Mouse (Mus musculus): ENCODE results near the gene Slc16a5. TPM values are rescaled to one million over a fixed set of nuclear protein-coding genes. Genes with fewer than 3 reads are reported as not detected.

The Slc16a5 gene
- polyA plus RNA-seq, 1 experiment from 2014 or later: 0.26 TPM

GRCm38 (mm10) chr11:115437571-115438122 is 24.6 kb upstream of the Slc16a5 start:
- Histone ChIP-seq H3K9ac (ENCODE audit: low read length) (no peak overlapping the region), H3K4me3 (ENCODE audit: control insufficient read depth in 1 of 2, insufficient read depth in 1 of 2, low read depth in 1 of 2, low read length in 2 of 2) (no peak overlapping the region), H3K4me2 (ENCODE audit: low read length) (no peak overlapping the region), H3K4me1 (ENCODE audit: control insufficient read depth in 2 of 2, insufficient read depth in 2 of 2, low read length in 2 of 2) (peaks cover 6 to 12% of the 10 kb centered on the region in 2 experiments; a peak in 3 of 4 replicates), H3K9me3 (ENCODE audit: control insufficient read depth, low read length) (peaks cover 7% of the 10 kb centered on the region), H3K27ac (replicated peaks in 1 of 2; ENCODE audit: control insufficient read depth in 1 of 2, insufficient read depth in 1 of 2, low read depth in 2 of 2, low read length in 2 of 2) (no peak overlapping the region), H3K27me3 (ENCODE audit: control insufficient read depth, insufficient read depth, low read length) (no peaks in the 10 kb centered on the region), H3K36me3 (ENCODE audit: control insufficient read depth, insufficient read depth, low read length) (peaks cover 2% of the 10 kb centered on the region; the same call in 1 of the 2 replicates)
- 73% methylated on average over 5 of the region's 5 CpGs for WGBS
- ATAC-seq (ENCODE audit: insufficient number of reproducible peaks, insufficient read depth, low FRiP score, low read depth): no peak

GRCm38 (mm10) chr11:115439326-115439725 is 22.9 kb upstream of the Slc16a5 start:
- no peak overlapping the region for H3K4me3 ChIP-seq (ENCODE audit: control insufficient read depth in 1 of 2, insufficient read depth in 1 of 2, low read depth in 1 of 2, low read length in 2 of 2)
- no peak overlapping the region for H3K27ac ChIP-seq (replicated peaks in 1 of 2; ENCODE audit: control insufficient read depth in 1 of 2, insufficient read depth in 1 of 2, low read depth in 2 of 2, low read length in 2 of 2)
- H3K27me3 ChIP-seq (ENCODE audit: control insufficient read depth, insufficient read depth, low read length): no peaks in the 10 kb centered on the region
- H3K4me1 ChIP-seq (ENCODE audit: control insufficient read depth in 2 of 2, insufficient read depth in 2 of 2, low read length in 2 of 2): peaks cover 6 to 12% of the 10 kb centered on the region in 2 experiments; a peak in 3 of 4 replicates
- ATAC-seq (ENCODE audit: insufficient number of reproducible peaks, insufficient read depth, low FRiP score, low read depth): no peak
- H3K9me3 ChIP-seq (ENCODE audit: control insufficient read depth, low read length): peaks cover 7% of the 10 kb centered on the region
- WGBS: 74% methylated on average over 3 of the region's 3 CpGs
- no peak overlapping the region for H3K4me2 ChIP-seq (ENCODE audit: low read length)
- no peak overlapping the region for H3K9ac ChIP-seq (ENCODE audit: low read length)
- H3K36me3 ChIP-seq (ENCODE audit: control insufficient read depth, insufficient read depth, low read length): no peaks in the 10 kb centered on the region

- Histone ChIP-seq H3K4me1 (ENCODE audit: control insufficient read depth in 2 of 2, insufficient read depth in 2 of 2, low read length in 2 of 2) (peaks cover 6 to 12% of the 10 kb centered on the region in 2 experiments; a peak in 3 of 4 replicates), H3K9me3 (ENCODE audit: control insufficient read depth, low read length) (peaks cover 7% of the 10 kb centered on the region), H3K36me3 (ENCODE audit: control insufficient read depth, insufficient read depth, low read length) (no peaks in the 10 kb centered on the region), H3K9ac (ENCODE audit: low read length) (no peak within 1 kb of the TSS), H3K27ac (replicated peaks in 1 of 2; ENCODE audit: control insufficient read depth in 1 of 2, insufficient read depth in 1 of 2, low read depth in 2 of 2, low read length in 2 of 2) (no peak within 1 kb of the TSS), H3K4me2 (ENCODE audit: low read length) (no peak within 1 kb of the TSS), H3K4me3 (ENCODE audit: control insufficient read depth in 1 of 2, insufficient read depth in 1 of 2, low read depth in 1 of 2, low read length in 2 of 2) (no peak within 1 kb of the TSS), H3K27me3 (ENCODE audit: control insufficient read depth, insufficient read depth, low read length) (no peaks in the 10 kb centered on the region)
- whole genome bisulfite sequencing: 92% methylated on average over 9 of the region's 9 CpGs
- no peak for ATAC-seq (ENCODE audit: insufficient number of reproducible peaks, insufficient read depth, low FRiP score, low read depth)
Measured at GRCm38 (mm10) chr11:115439906-115440595, 22.2 kb upstream of the Slc16a5 start, which contains the start of gene Trim80. Gene Trim80, plus strand, starts transcription at chr11:115440545.

- Histone ChIP-seq H3K4me2 (ENCODE audit: low read length) (no peak overlapping the region), H3K9me3 (ENCODE audit: control insufficient read depth, low read length) (peaks cover 7% of the 10 kb centered on the region), H3K9ac (ENCODE audit: low read length) (no peak overlapping the region), H3K27me3 (ENCODE audit: control insufficient read depth, insufficient read depth, low read length) (no peaks in the 10 kb centered on the region), H3K4me3 (ENCODE audit: control insufficient read depth in 1 of 2, insufficient read depth in 1 of 2, low read depth in 1 of 2, low read length in 2 of 2) (no peak overlapping the region), H3K36me3 (ENCODE audit: control insufficient read depth, insufficient read depth, low read length) (no peaks in the 10 kb centered on the region), H3K27ac (replicated peaks in 1 of 2; ENCODE audit: control insufficient read depth in 1 of 2, insufficient read depth in 1 of 2, low read depth in 2 of 2, low read length in 2 of 2) (no peak overlapping the region), H3K4me1 (ENCODE audit: control insufficient read depth in 2 of 2, insufficient read depth in 2 of 2, low read length in 2 of 2) (peaks cover 2 to 4% of the 10 kb centered on the region in 2 experiments)
- 42% methylated on average over 15 of the region's 15 CpGs for WGBS
- ATAC-seq (ENCODE audit: insufficient number of reproducible peaks, insufficient read depth, low FRiP score, low read depth): no peak
Measured at GRCm38 (mm10) chr11:115441417-115441816, 20.9 kb upstream of the Slc16a5 start.

- 0 out of 2 replicates have a peak, but pooled peaks have one; percentile 17 for ATAC-seq (ENCODE audit: insufficient number of reproducible peaks, insufficient read depth, low FRiP score, low read depth)
- H3K4me2 ChIP-seq (ENCODE audit: low read length): peak overlapping the region; percentile 41
- no peak overlapping the region for H3K4me3 ChIP-seq (ENCODE audit: control insufficient read depth in 1 of 2, insufficient read depth in 1 of 2, low read depth in 1 of 2, low read length in 2 of 2)
- H3K9ac ChIP-seq (ENCODE audit: low read length): no peak overlapping the region
- no peaks in the 10 kb centered on the region for H3K9me3 ChIP-seq (ENCODE audit: control insufficient read depth, low read length)
- WGBS: 5% methylated on average over 3 of the region's 3 CpGs
- no peaks in the 10 kb centered on the region for H3K27me3 ChIP-seq (ENCODE audit: control insufficient read depth, insufficient read depth, low read length)
- H3K4me1 ChIP-seq (ENCODE audit: control insufficient read depth in 2 of 2, insufficient read depth in 2 of 2, low read length in 2 of 2): peaks cover 19 to 28% of the 10 kb centered on the region in 2 experiments
- H3K27ac ChIP-seq (replicated peaks in 1 of 2; ENCODE audit: control insufficient read depth in 1 of 2, insufficient read depth in 1 of 2, low read depth in 2 of 2, low read length in 2 of 2): peak overlapping the region; percentile 42 to 81
- H3K36me3 ChIP-seq (ENCODE audit: control insufficient read depth, insufficient read depth, low read length): no peaks in the 10 kb centered on the region
Measured at GRCm38 (mm10) chr11:115446906-115447305, 15.4 kb upstream of the Slc16a5 start.

- Histone ChIP-seq H3K9me3 (ENCODE audit: control insufficient read depth, low read length) (no peaks in the 10 kb centered on the region), H3K4me3 (ENCODE audit: control insufficient read depth in 1 of 2, insufficient read depth in 1 of 2, low read depth in 1 of 2, low read length in 2 of 2) (no peak overlapping the region), H3K4me1 (ENCODE audit: control insufficient read depth in 2 of 2, insufficient read depth in 2 of 2, low read length in 2 of 2) (peaks cover 19 to 28% of the 10 kb centered on the region in 2 experiments), H3K36me3 (ENCODE audit: control insufficient read depth, insufficient read depth, low read length) (no peaks in the 10 kb centered on the region), H3K27ac (replicated peaks in 1 of 2; ENCODE audit: control insufficient read depth in 1 of 2, insufficient read depth in 1 of 2, low read depth in 2 of 2, low read length in 2 of 2) (peak overlapping the region; percentile 42 to 81; a peak in 3 of 4 replicates), H3K9ac (ENCODE audit: low read length) (no peak overlapping the region), H3K4me2 (ENCODE audit: low read length) (peak overlapping the region; percentile 41; the same call in 1 of the 2 replicates), H3K27me3 (ENCODE audit: control insufficient read depth, insufficient read depth, low read length) (no peaks in the 10 kb centered on the region)
- 83% methylated on average over 11 of the region's 11 CpGs for WGBS
- ATAC-seq (ENCODE audit: insufficient number of reproducible peaks, insufficient read depth, low FRiP score, low read depth): no peak
Measured at GRCm38 (mm10) chr11:115447321-115447885, 14.9 kb upstream of the Slc16a5 start.

- H3K4me3 ChIP-seq (ENCODE audit: control insufficient read depth in 1 of 2, insufficient read depth in 1 of 2, low read depth in 1 of 2, low read length in 2 of 2): no peak overlapping the region
- H3K9ac ChIP-seq (ENCODE audit: low read length): no peak overlapping the region
- no peak overlapping the region for H3K4me2 ChIP-seq (ENCODE audit: low read length)
- no peak for ATAC-seq (ENCODE audit: insufficient number of reproducible peaks, insufficient read depth, low FRiP score, low read depth)
- 90% methylated on average over 16 of the region's 16 CpGs for WGBS
- H3K36me3 ChIP-seq (ENCODE audit: control insufficient read depth, insufficient read depth, low read length): no peaks in the 10 kb centered on the region
- no peaks in the 10 kb centered on the region for H3K9me3 ChIP-seq (ENCODE audit: control insufficient read depth, low read length)
- H3K27me3 ChIP-seq (ENCODE audit: control insufficient read depth, insufficient read depth, low read length): no peaks in the 10 kb centered on the region
- peaks cover 19 to 28% of the 10 kb centered on the region in 2 experiments for H3K4me1 ChIP-seq (ENCODE audit: control insufficient read depth in 2 of 2, insufficient read depth in 2 of 2, low read length in 2 of 2)
- no peak overlapping the region for H3K27ac ChIP-seq (replicated peaks in 1 of 2; ENCODE audit: control insufficient read depth in 1 of 2, insufficient read depth in 1 of 2, low read depth in 2 of 2, low read length in 2 of 2)
Measured at GRCm38 (mm10) chr11:115448075-115448474, 14.2 kb upstream of the Slc16a5 start.
